Mouse (Mus musculus): ENCODE results near the gene Gm17654. TPM values are rescaled to one million over a fixed set of nuclear protein-coding genes. Genes with fewer than 3 reads are reported as not detected.

Gm17654 gene
- polyA plus RNA-seq (2014; fragmentation: Illumina TruSeq; extraction: RNeasy Lipid Tissue Mini Kit (QIAGEN cat#74804); ENCODE audit: low read depth, low replicate concordance), result not detected

DNA sequence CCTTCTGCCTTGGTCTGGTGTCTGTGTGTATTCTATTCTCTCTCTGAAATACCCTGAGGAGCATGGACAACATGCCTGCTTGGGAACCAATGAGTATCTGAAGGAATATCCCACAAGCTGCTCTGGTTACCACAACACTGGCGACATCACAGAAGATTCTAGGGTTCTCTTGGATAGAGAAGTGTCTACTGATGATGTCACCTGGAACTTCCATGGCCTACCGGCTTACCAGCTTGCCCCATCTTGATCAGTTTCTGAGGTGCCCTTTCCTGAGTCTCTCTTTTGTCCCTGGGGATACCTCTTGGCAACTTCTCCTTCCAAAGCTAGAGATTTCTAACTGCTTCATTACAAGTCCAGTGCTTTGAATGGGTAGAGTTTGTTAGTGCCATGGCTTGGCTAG, at the start of gene Gm17654:
Gm17654 (minus strand) TSS at position 101 of the 400 bp plus-strand sequence.

DNA sequence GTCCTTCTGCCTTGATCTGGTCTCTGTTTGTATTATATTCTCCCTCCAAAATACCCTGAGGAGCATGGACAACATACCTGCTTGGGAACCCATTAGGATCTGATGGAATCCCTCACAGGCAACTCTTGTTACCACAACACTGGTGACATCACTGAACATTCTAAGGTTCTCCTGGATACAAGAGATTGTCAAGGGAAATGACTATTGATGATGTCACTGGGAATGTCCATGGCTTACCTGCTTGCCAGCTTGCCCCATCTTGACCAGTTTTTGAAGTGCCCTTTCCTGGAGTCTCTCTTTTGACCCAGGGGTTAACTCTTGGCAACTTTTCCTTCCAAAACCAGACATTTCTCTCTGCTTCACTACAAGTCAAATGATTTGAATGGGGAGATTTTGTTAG, 29.0 kb upstream of the Gm17654 start, which contains the start of gene Gm10375:
Gm10375 (minus strand) TSS at position 101 of the 400 bp plus-strand sequence.

GRCm38 (mm10) chr14:43543276-43543675, 35.7 kb downstream of the Gm17654 start, which contains the start of gene Gm5799:
Gene Gm5799, plus strand, starts transcription at chr14:43543576.

Other genes starting within 250 kb of the Gm17654 start
- gene 1700001F09Rik, start 231.3 kb downstream of the Gm17654 start, polyA plus RNA-seq (2014; fragmentation: Illumina TruSeq; extraction: RNeasy Lipid Tissue Mini Kit (QIAGEN cat#74804); ENCODE audit: low read depth, low replicate concordance), result not detected
- 0.32 TPM for gene Gm8138, start 162.8 kb downstream of the Gm17654 start, polyA plus RNA-seq (2014; fragmentation: Illumina TruSeq; extraction: RNeasy Lipid Tissue Mini Kit (QIAGEN cat#74804); ENCODE audit: low read depth, low replicate concordance)
- gene Gm5799, start 35.6 kb downstream of the Gm17654 start, polyA plus RNA-seq (2014; fragmentation: Illumina TruSeq; extraction: RNeasy Lipid Tissue Mini Kit (QIAGEN cat#74804); ENCODE audit: low read depth, low replicate concordance), result 1.5 TPM
- not detected for gene Gm10375, start 28.9 kb upstream of the Gm17654 start, polyA plus RNA-seq (2014; fragmentation: Illumina TruSeq; extraction: RNeasy Lipid Tissue Mini Kit (QIAGEN cat#74804); ENCODE audit: low read depth, low replicate concordance)
- not detected for gene Gm8165, start 98.1 kb upstream of the Gm17654 start, polyA plus RNA-seq (2014; fragmentation: Illumina TruSeq; extraction: RNeasy Lipid Tissue Mini Kit (QIAGEN cat#74804); ENCODE audit: low read depth, low replicate concordance)
- gene Gm7324, start 118.7 kb upstream of the Gm17654 start, polyA plus RNA-seq (2014; fragmentation: Illumina TruSeq; extraction: RNeasy Lipid Tissue Mini Kit (QIAGEN cat#74804); ENCODE audit: low read depth, low replicate concordance), result 2.6 TPM
- gene Gm16506, start 148.3 kb upstream of the Gm17654 start, polyA plus RNA-seq (2014; fragmentation: Illumina TruSeq; extraction: RNeasy Lipid Tissue Mini Kit (QIAGEN cat#74804); ENCODE audit: low read depth, low replicate concordance), result not detected
- gene Gm6526, start 168.7 kb upstream of the Gm17654 start, polyA plus RNA-seq (2014; fragmentation: Illumina TruSeq; extraction: RNeasy Lipid Tissue Mini Kit (QIAGEN cat#74804); ENCODE audit: low read depth, low replicate concordance), result not detected
- gene Gm8180, start 205.6 kb upstream of the Gm17654 start, polyA plus RNA-seq (2014; fragmentation: Illumina TruSeq; extraction: RNeasy Lipid Tissue Mini Kit (QIAGEN cat#74804); ENCODE audit: low read depth, low replicate concordance), result not detected

All from kidney, adult 10 weeks (tissue).